Mouse (Mus musculus) stomach, embryonic 15.5 days (tissue): ENCODE results near the gene Trpv3. TPM values are rescaled to one million over a fixed set of nuclear protein-coding genes. Genes with fewer than 3 reads are reported as not detected.

ENCODE experiments used
- polyA plus RNA-seq: library from polyadenylated mRNA; unstranded; fragments of >200 nt; fragmentation: Nextera tagmentation; extraction: Ambion mirVana; gene quantifications from 2 replicates; pipeline ENCODE4 v1.2.1, GENCODE M21; 2015

Trpv3 gene
- polyA plus RNA-seq, 1 experiment from 2014 or later, result 0.22 TPM

Other genes starting within 250 kb of the Trpv3 start
- gene Camkk1, start 248.4 kb upstream of the Trpv3 start, polyA plus RNA-seq, result 10.6 and 10.9 TPM in 2 replicates
- 10.4 and 12.0 TPM in 2 replicates for gene Ncbp3, start 219.6 kb upstream of the Trpv3 start, polyA plus RNA-seq
- gene Itgae, start 176.8 kb upstream of the Trpv3 start, polyA plus RNA-seq, result 0.33 and 0.57 TPM in 2 replicates
- gene Haspin, start 129.1 kb upstream of the Trpv3 start, polyA plus RNA-seq, result 14.4 and 14.6 TPM in 2 replicates
- gene P2rx5, start 107.0 kb upstream of the Trpv3 start, polyA plus RNA-seq, result 0.14 and 0.30 TPM in 2 replicates
- gene Emc6, start 90.4 kb upstream of the Trpv3 start, polyA plus RNA-seq, result 111 and 117 TPM in 2 replicates
- gene Tax1bp3, start 90.3 kb upstream of the Trpv3 start, polyA plus RNA-seq, result 208 and 211 TPM in 2 replicates
- gene Ctns, start 68.3 kb upstream of the Trpv3 start, polyA plus RNA-seq, result 17.0 and 18.2 TPM in 2 replicates
- 2.8 and 3.6 TPM in 2 replicates for gene Shpk, start 67.9 kb upstream of the Trpv3 start, polyA plus RNA-seq
- gene Trpv1, start 33.1 kb upstream of the Trpv3 start, polyA plus RNA-seq, result 0.08 TPM in 1 of 2 replicates, not detected in the other
- 2.7 and 3.2 TPM in 2 replicates for gene Aspa, start 62.2 kb downstream of the Trpv3 start, polyA plus RNA-seq
- gene Gm49340, start 62.4 kb downstream of the Trpv3 start, polyA plus RNA-seq, result not detected in 2 replicates
- gene Spata22, start 62.4 kb downstream of the Trpv3 start, polyA plus RNA-seq, result 0.23 and 0.27 TPM in 2 replicates
- not detected in 2 replicates for gene Olfr20, start 83.4 kb downstream of the Trpv3 start, polyA plus RNA-seq
- not detected in 2 replicates for gene Olfr376, start 103.9 kb downstream of the Trpv3 start, polyA plus RNA-seq
- not detected in 2 replicates for gene Olfr1, start 132.2 kb downstream of the Trpv3 start, polyA plus RNA-seq
- not detected in 2 replicates for gene Olfr378, start 161.1 kb downstream of the Trpv3 start, polyA plus RNA-seq
- not detected in 2 replicates for gene Olfr380, start 190.1 kb downstream of the Trpv3 start, polyA plus RNA-seq
- gene Olfr381, start 224.2 kb downstream of the Trpv3 start, polyA plus RNA-seq, result not detected in 2 replicates
- not detected in 2 replicates for gene Olfr382, start 249.8 kb downstream of the Trpv3 start, polyA plus RNA-seq